Mouse (Mus musculus) forebrain, embryonic 13.5 days (tissue): ENCODE results near the gene Tmem233. TPM values are rescaled to one million over a fixed set of nuclear protein-coding genes. Genes with fewer than 3 reads are reported as not detected.

Source experiments
- ATAC-seq: fragments of 200-750 bp; cut with Nextera tagmentation; 2 replicates; pipeline ENCODE4 v1.8.0; 2017
- H3K27ac ChIP-seq: fragments of 300-500 bp; sonication (generic); 2 replicates; pipeline ENCODE4 v1.5.1; 2015; ENCODE audit warnings: inconsistent platforms, mild to moderate bottlenecking, moderate library complexity
- H3K27me3 ChIP-seq: fragments of 300-500 bp; sonication (generic); 2 replicates; pipeline ENCODE4 v1.6.1; 2015; ENCODE audit warnings: mild to moderate bottlenecking, inconsistent platforms
- H3K36me3 ChIP-seq: fragments of 300-500 bp; sonication (generic); 2 replicates; pipeline ENCODE4 v1.6.1; 2015; ENCODE audit warnings: mild to moderate bottlenecking, inconsistent platforms; ENCODE audit not compliant: poor library complexity, severe bottlenecking
- H3K4me1 ChIP-seq: fragments of 300-500 bp; sonication (generic); 2 replicates; pipeline ENCODE4 v1.6.1; 2015; ENCODE audit warnings: inconsistent platforms
- H3K4me2 ChIP-seq: fragments of 300-500 bp; sonication (generic); 2 replicates; pipeline ENCODE4 v1.6.1; 2015; ENCODE audit warnings: inconsistent platforms, mild to moderate bottlenecking, moderate library complexity
- H3K4me3 ChIP-seq: fragments of 300-500 bp; sonication (generic); 2 replicates; pipeline ENCODE4 v1.5.1; 2015; ENCODE audit warnings: mild to moderate bottlenecking, inconsistent platforms
- H3K9ac ChIP-seq: fragments of 300-500 bp; sonication (generic); 2 replicates; pipeline ENCODE4 v1.6.1; 2015; ENCODE audit warnings: mild to moderate bottlenecking, inconsistent platforms
- H3K9me3 ChIP-seq: fragments of 300-500 bp; sonication (generic); replicated peaks from 2 replicates; pipeline ENCODE4 v1.6.1; 2016; ENCODE audit warnings: inconsistent platforms
- WGBS: fragments of 180-500 bp; shearing (Covaris S2); methylation state at CpG from one replicate; pipeline ENCODE4 v1.1.7; 2015; 5-methylcytosine and 5-hydroxymethylcytosine counted together
- polyA plus RNA-seq: library from polyadenylated mRNA; unstranded; fragments of >200 nt; fragmentation: Nextera tagmentation; extraction: Ambion mirVana; gene quantifications from 2 replicates; pipeline ENCODE4 v1.2.1, GENCODE M21; 2015

Gene Tmem233
- polyA plus RNA-seq, 1 experiment from 2014 or later, result not detected

DNA sequence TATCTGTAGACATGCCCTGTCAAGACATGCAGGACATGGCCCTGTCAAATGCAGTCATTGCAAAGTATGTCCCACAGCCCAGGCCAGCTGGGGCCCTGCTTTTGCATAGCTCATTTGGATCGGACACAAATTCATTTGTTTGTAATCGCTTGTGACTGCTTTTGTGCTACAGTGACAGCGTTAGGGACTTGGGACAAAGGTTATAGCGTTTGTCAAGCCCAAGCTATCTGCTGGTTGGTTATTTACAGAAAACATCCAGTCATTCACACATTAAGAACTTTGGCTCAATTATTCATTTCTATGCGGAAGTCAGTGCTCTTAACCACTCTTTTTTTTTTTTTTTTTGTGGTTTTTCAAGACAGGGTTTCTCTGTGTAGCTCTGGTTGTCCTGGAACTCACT lies 30.9 kb downstream of the Tmem233 start:
- ATAC-seq, result no peak
- WGBS, result 81% methylated on average over 5 of the region's 5 CpGs

DNA sequence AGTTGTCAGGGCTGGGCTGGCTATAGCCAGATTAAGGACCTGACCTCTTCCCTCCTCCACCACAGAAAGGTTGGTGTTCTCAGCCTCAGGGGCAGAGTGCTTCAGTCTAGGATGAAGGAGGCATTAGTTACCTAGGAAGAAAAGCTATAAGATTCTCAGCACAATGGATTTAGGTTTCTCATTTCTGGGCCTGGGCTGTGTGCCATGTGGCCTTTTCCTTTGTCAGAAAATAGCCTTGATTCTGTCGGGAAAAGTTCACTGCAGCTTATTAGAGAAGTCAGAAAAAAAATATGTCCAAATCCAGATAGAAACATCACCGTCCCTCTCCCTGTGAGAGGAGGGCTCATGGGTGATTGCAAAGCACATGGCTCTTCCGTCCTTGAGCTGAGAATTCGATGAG lies 33.2 kb downstream of the Tmem233 start:
- Histone ChIP-seq H3K9me3 (no peaks in the 10 kb centered on the region), H3K9ac (no peak overlapping the region), H3K4me1 (no peaks in the 10 kb centered on the region), H3K4me2 (no peak overlapping the region), H3K4me3 (no peak overlapping the region), H3K27ac (no peak overlapping the region), H3K27me3 (no peaks in the 10 kb centered on the region), H3K36me3 (no peaks in the 10 kb centered on the region)
- WGBS, result 83% methylated on average over 4 of the region's 4 CpGs
- no peak for ATAC-seq

More for the DNA sequence above, 30.9 kb downstream of the Tmem233 start:
- Histone ChIP-seq H3K4me3 (no peak overlapping the region), H3K27me3 (no peaks in the 10 kb centered on the region), H3K9me3 (no peaks in the 10 kb centered on the region), H3K27ac (no peak overlapping the region), H3K36me3 (no peaks in the 10 kb centered on the region), H3K4me2 (no peak overlapping the region), H3K9ac (no peak overlapping the region), H3K4me1 (no peaks in the 10 kb centered on the region)

DNA sequence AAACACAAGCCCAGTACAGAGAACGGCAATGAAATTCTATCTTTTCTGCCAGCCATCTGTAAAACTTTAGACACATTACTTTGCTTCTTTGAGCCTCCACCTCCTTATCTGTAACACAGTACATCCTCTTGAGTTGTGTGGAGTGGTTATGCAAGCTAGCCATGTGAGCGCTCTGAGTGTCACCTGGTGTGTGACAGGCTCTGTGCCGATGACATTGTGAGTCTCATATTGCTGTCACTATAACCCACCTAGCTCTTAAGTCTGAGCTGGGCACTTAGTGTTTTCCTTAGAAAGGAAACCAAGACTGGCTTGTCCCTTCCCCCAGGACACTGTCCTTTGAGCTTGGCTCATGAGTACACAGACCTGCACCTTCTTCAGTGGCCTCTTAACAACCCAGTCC lies 34.7 kb downstream of the Tmem233 start:
- no peak overlapping the region for H3K27ac ChIP-seq
- no peaks in the 10 kb centered on the region for H3K9me3 ChIP-seq
- H3K4me3 ChIP-seq, result no peak overlapping the region
- H3K27me3 ChIP-seq, result no peaks in the 10 kb centered on the region
- H3K36me3 ChIP-seq, result no peaks in the 10 kb centered on the region
- no peaks in the 10 kb centered on the region for H3K4me1 ChIP-seq
- H3K9ac ChIP-seq, result no peak overlapping the region
- ATAC-seq, result no peak
- WGBS, result 97% methylated on average over 3 of the region's 3 CpGs
- H3K4me2 ChIP-seq, result no peak overlapping the region

DNA sequence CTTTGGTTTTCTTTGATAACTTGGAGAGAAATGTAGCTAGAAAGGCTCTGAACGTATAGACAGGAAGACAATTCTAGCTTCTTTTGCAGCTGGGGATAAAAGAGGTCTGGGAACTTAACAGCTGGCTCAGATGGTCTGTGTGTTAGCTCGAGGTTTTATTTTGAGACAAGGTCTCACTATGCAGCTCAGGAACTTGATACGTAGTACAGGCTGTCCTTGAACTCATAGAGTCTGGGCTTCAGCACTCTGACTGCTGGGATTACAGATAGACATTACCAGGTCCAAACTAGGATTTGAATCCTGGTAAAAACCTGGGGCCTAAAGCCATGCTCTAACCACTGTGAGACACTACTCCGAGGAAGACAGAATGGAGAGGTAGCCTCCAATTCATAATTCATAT lies 36.8 kb downstream of the Tmem233 start:
- Histone ChIP-seq H3K9ac (no peak overlapping the region), H3K27me3 (no peaks in the 10 kb centered on the region), H3K4me2 (no peak overlapping the region), H3K27ac (no peak overlapping the region), H3K9me3 (no peaks in the 10 kb centered on the region), H3K36me3 (no peaks in the 10 kb centered on the region), H3K4me3 (no peak overlapping the region), H3K4me1 (no peaks in the 10 kb centered on the region)
- no peak for ATAC-seq
- WGBS, result 77% methylated on average over 4 of the region's 4 CpGs

DNA sequence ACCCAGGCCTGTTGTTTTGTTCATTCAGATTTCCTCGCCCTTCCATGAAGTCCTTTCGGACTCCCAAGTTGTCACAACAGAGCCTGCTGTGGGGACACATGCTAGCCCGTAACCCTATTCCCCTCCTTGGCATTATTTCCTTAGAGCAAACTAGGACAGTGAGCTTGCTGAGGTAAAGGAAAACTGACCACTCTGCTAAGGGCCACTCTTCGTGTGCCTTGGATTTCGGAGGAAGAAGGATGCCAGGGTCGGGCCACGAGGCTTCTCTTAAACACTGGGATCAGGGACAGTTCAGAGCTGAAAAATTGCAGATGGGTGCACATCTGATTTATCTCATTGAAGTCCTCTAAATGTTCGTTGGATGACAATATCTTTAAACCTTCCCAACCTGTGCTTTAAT lies 37.5 kb downstream of the Tmem233 start:
- no peak overlapping the region for H3K27ac ChIP-seq
- 88% methylated on average over 8 of the region's 8 CpGs for WGBS

DNA sequence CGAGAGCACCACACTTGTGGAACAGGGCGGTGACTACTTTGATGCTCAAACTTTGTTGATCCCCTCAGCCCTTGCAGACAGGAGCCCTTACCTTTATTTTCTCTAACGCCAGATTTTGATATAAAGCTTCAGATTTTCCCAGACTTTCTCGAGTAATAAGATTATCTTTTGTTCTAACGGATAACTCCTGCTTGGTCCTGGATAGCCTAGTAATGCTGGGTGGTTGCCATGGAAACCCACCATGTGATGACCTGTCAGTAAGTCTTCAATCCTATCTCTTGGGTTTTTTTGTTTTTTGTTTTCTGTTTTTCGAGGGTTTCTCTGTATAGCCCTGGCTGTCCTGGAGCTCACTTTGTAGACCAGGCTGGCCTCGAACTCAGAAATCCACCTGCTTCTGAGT lies 40.8 kb downstream of the Tmem233 start:
- WGBS, result 62% methylated on average over 7 of the region's 7 CpGs
- no peak for ATAC-seq

More for the DNA sequence above, 37.5 kb downstream of the Tmem233 start:
- Histone ChIP-seq H3K4me1 (no peaks in the 10 kb centered on the region), H3K4me3 (no peak overlapping the region), H3K36me3 (no peaks in the 10 kb centered on the region), H3K27me3 (no peaks in the 10 kb centered on the region), H3K4me2 (no peak overlapping the region), H3K9ac (no peak overlapping the region), H3K9me3 (no peaks in the 10 kb centered on the region)
- ATAC-seq, result no peak

DNA sequence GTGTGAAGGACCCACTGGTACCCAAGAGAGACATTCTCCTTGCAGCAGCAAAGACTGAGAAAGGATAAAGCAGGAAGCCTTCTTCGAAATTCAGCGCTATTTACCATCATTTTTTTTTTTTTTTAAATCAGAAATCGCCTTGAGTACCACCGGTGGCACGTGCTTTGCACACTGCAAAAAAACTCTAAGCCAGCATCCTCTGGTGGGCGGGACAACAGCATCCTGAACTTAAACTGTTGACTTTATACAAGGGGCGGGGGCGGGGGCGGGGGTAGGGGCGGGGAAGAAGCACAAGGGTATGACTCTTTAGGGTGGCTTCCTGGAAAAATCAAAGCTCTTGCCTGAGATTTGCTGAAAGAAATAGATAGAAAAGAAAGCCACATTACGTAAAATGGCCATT lies 43.3 kb downstream of the Tmem233 start:
- 40% methylated on average over 11 of the region's 11 CpGs for WGBS
- Histone ChIP-seq H3K9ac (no peak overlapping the region), H3K27me3 (0 out of 2 replicates have a peak, but pooled peaks cover 4% of the 10 kb centered on the region), H3K9me3 (no peaks in the 10 kb centered on the region), H3K36me3 (no peaks in the 10 kb centered on the region), H3K4me2 (0 out of 2 replicates have a peak overlapping the region, but pooled peaks have one; percentile 2), H3K27ac (no peak overlapping the region), H3K4me1 (no peaks in the 10 kb centered on the region), H3K4me3 (no peak overlapping the region)
- no peak for ATAC-seq

More for the DNA sequence above, 40.8 kb downstream of the Tmem233 start:
- Histone ChIP-seq H3K4me2 (no peak overlapping the region), H3K9me3 (no peaks in the 10 kb centered on the region), H3K4me3 (no peak overlapping the region), H3K27me3 (no peaks in the 10 kb centered on the region), H3K27ac (no peak overlapping the region), H3K4me1 (no peaks in the 10 kb centered on the region), H3K9ac (no peak overlapping the region), H3K36me3 (no peaks in the 10 kb centered on the region)

DNA sequence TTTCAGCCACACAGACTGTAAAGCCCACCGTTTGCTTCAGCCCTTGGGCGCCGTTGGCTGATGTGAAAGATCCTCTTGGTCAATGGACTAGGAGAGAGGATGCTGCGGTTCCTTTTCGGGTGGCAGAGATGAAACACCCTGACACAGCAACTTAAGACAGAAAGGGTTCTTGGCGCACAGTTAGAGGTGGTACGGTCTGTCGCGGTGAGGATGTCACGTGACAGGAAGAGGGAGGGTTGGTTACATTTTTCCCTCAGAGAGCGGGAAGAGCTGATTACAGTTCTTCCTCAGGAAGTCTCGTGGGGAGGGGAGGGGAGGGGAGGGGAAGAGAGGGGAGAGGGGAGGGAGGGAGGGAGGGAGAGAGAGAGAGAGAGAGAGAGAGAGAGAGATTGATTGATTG lies 45.3 kb downstream of the Tmem233 start:
- H3K9ac ChIP-seq, result no peak overlapping the region
- no peaks in the 10 kb centered on the region for H3K36me3 ChIP-seq
- H3K4me3 ChIP-seq, result no peak overlapping the region
- H3K9me3 ChIP-seq, result no peaks in the 10 kb centered on the region
- H3K4me2 ChIP-seq, result no peak overlapping the region
- ATAC-seq, result no peak
- 65% methylated on average over 12 of the region's 12 CpGs for WGBS
- H3K27ac ChIP-seq, result no peak overlapping the region
- 0 out of 2 replicates have a peak, but pooled peaks cover 4% of the 10 kb centered on the region for H3K27me3 ChIP-seq
- H3K4me1 ChIP-seq, result no peaks in the 10 kb centered on the region

DNA sequence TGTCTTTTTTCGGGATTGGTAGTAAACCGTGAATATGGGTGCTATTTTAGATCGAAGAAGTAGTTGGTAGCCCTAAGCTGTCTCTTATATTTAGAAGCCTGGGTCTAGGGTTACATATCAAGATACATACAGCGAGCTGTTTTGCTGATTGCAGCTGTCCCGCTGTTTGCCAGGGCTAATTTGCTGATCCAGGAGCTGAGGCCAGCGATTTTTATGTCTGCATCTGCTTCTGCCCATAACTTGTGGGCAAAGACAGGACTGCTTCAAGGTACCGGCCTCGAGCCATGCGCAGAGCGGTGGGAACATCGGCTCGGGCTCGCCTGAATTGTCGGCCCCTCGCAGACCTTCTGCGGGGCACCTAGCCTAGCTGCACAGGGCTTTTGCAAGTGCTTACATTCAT lies 46.6 kb downstream of the Tmem233 start:
- no peak for ATAC-seq
- 0 out of 2 replicates have a peak, but pooled peaks cover 4% of the 10 kb centered on the region for H3K27me3 ChIP-seq

DNA sequence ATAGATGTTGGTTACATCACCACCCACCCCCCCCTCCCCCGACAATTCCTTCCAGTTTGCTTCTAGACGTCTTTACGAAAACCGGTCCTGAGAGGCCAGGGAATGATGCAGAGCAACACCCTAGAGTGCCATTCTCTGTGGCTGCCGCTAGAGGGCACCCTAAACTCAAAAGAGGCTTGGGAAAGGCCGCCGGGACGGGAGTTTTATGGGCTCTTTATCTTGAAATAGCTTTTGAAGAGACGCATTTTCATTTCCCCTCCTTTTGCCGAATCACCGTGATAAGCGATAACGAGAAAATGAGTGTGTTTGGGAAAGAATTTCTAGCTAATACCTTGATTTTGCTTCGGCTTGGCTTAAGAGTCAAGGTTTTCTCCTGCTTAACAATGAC lies 51.9 kb downstream of the Tmem233 start:
- Histone ChIP-seq H3K4me3 (no peak overlapping the region), H3K36me3 (no peaks in the 10 kb centered on the region), H3K9ac (no peak overlapping the region), H3K9me3 (no peaks in the 10 kb centered on the region), H3K27me3 (peaks cover 17% of the 10 kb centered on the region), H3K4me2 (peak overlapping the region; percentile 46), H3K27ac (no peak overlapping the region), H3K4me1 (peaks cover 6% of the 10 kb centered on the region)
- no peak for ATAC-seq
- 4% methylated on average over 14 of the region's 14 CpGs for WGBS

More for the DNA sequence above, 46.6 kb downstream of the Tmem233 start:
- H3K9ac ChIP-seq, result no peak overlapping the region
- H3K27ac ChIP-seq, result no peak overlapping the region
- 49% methylated on average over 16 of the region's 16 CpGs for WGBS
- no peaks in the 10 kb centered on the region for H3K36me3 ChIP-seq
- no peak overlapping the region for H3K4me2 ChIP-seq
- no peak overlapping the region for H3K4me3 ChIP-seq
- H3K9me3 ChIP-seq, result no peaks in the 10 kb centered on the region
- H3K4me1 ChIP-seq, result no peaks in the 10 kb centered on the region

DNA sequence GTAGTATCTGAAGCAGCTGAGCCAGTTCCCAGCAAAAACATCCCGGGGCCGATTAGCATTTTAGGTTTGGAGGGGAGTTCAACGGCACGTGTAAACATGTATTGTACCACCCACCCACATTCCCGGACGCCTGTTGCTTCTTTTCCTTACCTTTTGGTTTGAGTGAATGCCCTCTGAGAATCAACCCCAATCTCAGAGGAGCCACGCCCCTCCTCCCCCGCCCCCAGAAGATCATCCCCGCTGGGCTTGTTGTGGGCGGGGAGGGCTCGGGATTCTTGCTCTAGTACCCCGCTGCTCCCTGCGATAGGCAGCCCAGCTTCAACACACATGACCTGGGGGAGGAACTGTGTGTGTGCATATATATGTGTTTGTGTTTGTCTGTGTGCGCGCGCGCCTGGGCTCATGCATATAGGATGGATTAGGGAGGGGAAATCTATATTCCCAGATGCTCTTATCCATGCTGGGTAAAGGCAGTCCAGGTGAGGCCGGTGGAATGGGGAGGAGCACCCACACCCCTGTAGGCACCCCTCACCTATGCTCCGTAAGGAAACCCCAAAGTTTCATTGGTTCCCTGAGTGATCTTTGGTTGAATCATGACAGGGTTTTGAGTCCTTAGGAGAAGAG lies 52.4 kb downstream of the Tmem233 start:
- Histone ChIP-seq H3K9me3 (no peaks in the 10 kb centered on the region), H3K36me3 (no peaks in the 10 kb centered on the region), H3K9ac (no peak overlapping the region), H3K4me1 (peaks cover 6% of the 10 kb centered on the region), H3K4me3 (no peak overlapping the region), H3K27me3 (peaks cover 17% of the 10 kb centered on the region), H3K27ac (no peak overlapping the region), H3K4me2 (peak overlapping the region; percentile 46)
- no peak for ATAC-seq
- WGBS, result 4% methylated on average over 19 of the region's 19 CpGs

DNA sequence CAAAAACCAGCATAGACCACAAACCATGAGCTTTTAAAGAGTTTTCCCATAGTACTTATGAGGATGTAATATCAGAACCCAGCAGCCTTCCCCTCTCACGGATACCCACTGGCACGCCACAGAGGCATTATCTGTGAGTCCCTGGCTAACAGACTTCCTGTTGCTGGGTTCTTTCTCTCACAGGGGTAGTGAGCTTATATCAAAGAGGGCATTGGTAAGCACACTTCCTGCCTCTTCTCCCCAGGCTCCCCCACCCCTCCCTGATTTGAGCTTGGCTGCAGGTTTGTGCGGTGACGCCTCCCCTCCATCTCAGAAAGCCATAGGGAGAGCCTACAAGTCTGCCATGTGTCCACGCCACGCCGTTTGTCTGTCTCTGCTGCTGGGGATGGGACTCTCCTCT lies 54.0 kb downstream of the Tmem233 start:
- 80% methylated on average over 7 of the region's 7 CpGs for WGBS
- Histone ChIP-seq H3K9me3 (no peaks in the 10 kb centered on the region), H3K4me1 (peaks cover 9% of the 10 kb centered on the region), H3K9ac (no peak overlapping the region), H3K4me2 (no peak overlapping the region), H3K27ac (no peak overlapping the region), H3K4me3 (no peak overlapping the region), H3K27me3 (peaks cover 17% of the 10 kb centered on the region), H3K36me3 (no peaks in the 10 kb centered on the region)
- no peak for ATAC-seq

DNA sequence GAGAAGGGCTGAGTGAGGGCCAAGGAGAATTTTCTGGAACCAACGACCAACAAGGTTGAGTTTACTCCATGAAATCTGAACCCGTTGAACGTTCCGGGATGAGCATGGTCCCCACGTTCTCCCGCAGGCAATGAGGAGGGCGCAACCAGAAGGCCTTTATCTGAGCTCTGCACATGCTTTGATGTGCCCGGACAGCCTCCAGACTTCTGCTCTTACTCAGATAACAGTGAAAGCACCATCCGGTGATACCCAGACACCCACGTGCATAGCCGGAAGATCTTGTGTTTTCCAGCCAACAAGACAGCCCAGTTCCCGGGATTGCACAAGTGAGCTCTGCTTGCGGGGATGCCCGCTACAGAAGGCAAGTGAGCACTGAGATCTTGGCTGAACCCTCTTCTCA lies 56.5 kb downstream of the Tmem233 start:
- H3K9me3 ChIP-seq, result no peaks in the 10 kb centered on the region
- ATAC-seq, result no peak
- H3K27me3 ChIP-seq, result peaks cover 17% of the 10 kb centered on the region
- peaks cover 9% of the 10 kb centered on the region; the same call in 1 of the 2 replicates for H3K36me3 ChIP-seq
- H3K4me3 ChIP-seq, result no peak overlapping the region
- H3K4me2 ChIP-seq, result no peak overlapping the region
- WGBS, result 94% methylated on average over 14 of the region's 14 CpGs
- H3K9ac ChIP-seq, result no peak overlapping the region
- H3K27ac ChIP-seq, result no peak overlapping the region
- peaks cover 31% of the 10 kb centered on the region for H3K4me1 ChIP-seq
